Mouse (Mus musculus): Measurements from ENCODE around the gene Armc12.

- TF ChIP-seq TAL1 (IDR thresholded peaks at IDR 0.05; ENCODE audit: low read length) (no peak), GATA1 (IDR thresholded peaks at IDR 0.05; ENCODE audit: low read length) (no peak)
Measured at GRCm38 (mm10) chr17:28524831-28525430, 5.7 kb upstream of the Armc12 start.
